Mouse (Mus musculus) right cerebral cortex, adult 2 months (tissue): ENCODE data around the gene Actr2.

Experiments
- DNase-seq, 2 experiments: peaks; one replicate each; pipeline ENCODE4 v3.0.0; 2021 to 2022; ENCODE audit warnings: low spot score in 2 of 2

Gene Actr2

GRCm38 (mm10) chr11:20017937-20018336 is 94.8 kb downstream of the Actr2 start:
- DNase-seq: no peak

- DNase-seq: no peak
Observed at GRCm38 (mm10) chr11:20013366-20013765, 99.3 kb downstream of the Actr2 start.
